Mouse (Mus musculus) 3T3-L1 (cell line): ENCODE measurements around the gene Prokr2.
"Not testable (repeated sequence)": the region's sequence is repeated elsewhere in the genome, so short reads cannot be mapped to it uniquely, and the experiment has no call there.

Source experiments
- DNase-seq: peaks from one replicate; pipeline ENCODE4 v3.0.0-alpha.2; 2015; ENCODE audit warnings: low read depth, low spot score

Prokr2 gene

GRCm38 (mm10) chr2:132341293-132341692 lies 44.0 kb downstream of the Prokr2 start:
- peak; percentile 27 for DNase-seq

- DNase-seq: peak; percentile 96
Measured at GRCm38 (mm10) chr2:132340350-132340749, 44.9 kb downstream of the Prokr2 start.

GRCm38 (mm10) chr2:132337202-132337601 lies 48.0 kb downstream of the Prokr2 start:
- no peak for DNase-seq

GRCm38 (mm10) chr2:132323541-132323940 lies 61.7 kb downstream of the Prokr2 start:
- peak; percentile 95 for DNase-seq

- DNase-seq: no peak
Measured at GRCm38 (mm10) chr2:132320516-132320915, 64.7 kb downstream of the Prokr2 start.

- no peak for DNase-seq
Measured at GRCm38 (mm10) chr2:132317178-132317577, 68.1 kb downstream of the Prokr2 start.

- peak; percentile 88 for DNase-seq
Measured at GRCm38 (mm10) chr2:132316041-132316808, 69.0 kb downstream of the Prokr2 start.

GRCm38 (mm10) chr2:132314057-132314456 lies 71.2 kb downstream of the Prokr2 start:
- DNase-seq: not testable (repeated sequence)

- no peak for DNase-seq
Measured at GRCm38 (mm10) chr2:132313568-132313967, 71.7 kb downstream of the Prokr2 start.

GRCm38 (mm10) chr2:132312616-132313015 lies 72.6 kb downstream of the Prokr2 start:
- no peak for DNase-seq

GRCm38 (mm10) chr2:132309398-132309930 lies 75.8 kb downstream of the Prokr2 start:
- DNase-seq: no peak

- DNase-seq: no peak
Measured at GRCm38 (mm10) chr2:132308829-132309228, 76.4 kb downstream of the Prokr2 start.

GRCm38 (mm10) chr2:132307213-132307843 lies 77.9 kb downstream of the Prokr2 start:
- no peak for DNase-seq

- DNase-seq: peak; percentile 43
Measured at GRCm38 (mm10) chr2:132305988-132306387, 79.3 kb downstream of the Prokr2 start.

GRCm38 (mm10) chr2:132305165-132305564 lies 80.1 kb downstream of the Prokr2 start:
- no peak for DNase-seq

GRCm38 (mm10) chr2:132301436-132301835 lies 83.8 kb downstream of the Prokr2 start:
- no peak for DNase-seq

- no peak for DNase-seq
Measured at GRCm38 (mm10) chr2:132298250-132298649, 87.0 kb downstream of the Prokr2 start.

- DNase-seq: no peak
Measured at GRCm38 (mm10) chr2:132293694-132294450, 91.4 kb downstream of the Prokr2 start.

GRCm38 (mm10) chr2:132292083-132292482 lies 93.2 kb downstream of the Prokr2 start:
- DNase-seq: no peak

GRCm38 (mm10) chr2:132291265-132291664 lies 94.0 kb downstream of the Prokr2 start:
- DNase-seq: no peak

- no peak for DNase-seq
Measured at GRCm38 (mm10) chr2:132290808-132291207, 94.4 kb downstream of the Prokr2 start.

- DNase-seq: not testable (repeated sequence)
Measured at GRCm38 (mm10) chr2:132289213-132289612, 96.0 kb downstream of the Prokr2 start.
